Mouse (Mus musculus) kidney, postnatal 0 days (tissue): ENCODE results near the gene Aurka. TPM values are rescaled to one million over a fixed set of nuclear protein-coding genes. Genes with fewer than 3 reads are reported as not detected.

Experiments
- ATAC-seq: fragments of 200-750 bp; cut with Nextera tagmentation; replicated peaks from 2 replicates; pipeline ENCODE4 v1.8.0; 2017; ENCODE audit warnings: low read depth, moderate number of reproducible peaks, moderate TSS enrichment, moderate library complexity; ENCODE audit not compliant: low FRiP score
- DNase-seq: peaks from one replicate; pipeline ENCODE4 v3.0.0-alpha.2; 2016; ENCODE audit warnings: low spot score
- H3K27ac ChIP-seq: fragments of 300-500 bp; sonication (generic); 2 replicates; pipeline ENCODE4 v1.5.1; 2014; ENCODE audit warnings: mild to moderate bottlenecking
- H3K27me3 ChIP-seq: fragments of 300-500 bp; sonication (generic); 2 replicates; pipeline ENCODE4 v1.6.1; 2014; ENCODE audit warnings: low read length, mixed read lengths; ENCODE audit not compliant: insufficient read depth
- H3K36me3 ChIP-seq: fragments of 300-500 bp; sonication (generic); 2 replicates; pipeline ENCODE4 v1.6.1; 2014; ENCODE audit warnings: low read length, mixed read lengths; ENCODE audit not compliant: insufficient read depth
- H3K4me1 ChIP-seq: fragments of 300-500 bp; sonication (generic); replicated peaks from 2 replicates; pipeline ENCODE4 v1.6.1; 2014; ENCODE audit warnings: antibody characterized with exemption, low read length, mixed read lengths; ENCODE audit not compliant: insufficient read depth
- H3K4me2 ChIP-seq: fragments of 300-500 bp; sonication (generic); 2 replicates; pipeline ENCODE4 v1.6.1; 2014; ENCODE audit warnings: mild to moderate bottlenecking, low read length, moderate library complexity, mixed read lengths
- H3K4me3 ChIP-seq: fragments of 300-500 bp; sonication (generic); replicated peaks from 2 replicates; pipeline ENCODE4 v1.5.1; 2014; ENCODE audit warnings: low read depth, low read length
- H3K9ac ChIP-seq: fragments of 300-500 bp; sonication (generic); 2 replicates; pipeline ENCODE4 v1.6.1; 2014; ENCODE audit warnings: low read depth, low read length
- H3K9me3 ChIP-seq: fragments of 300-500 bp; sonication (generic); replicated peaks from 2 replicates; pipeline ENCODE4 v1.6.1; 2016; ENCODE audit warnings: low read length, inconsistent platforms, mixed read lengths
- CTCF ChIP-seq: IDR thresholded peaks from 2 replicates; pipeline ENCODE4 v1.5.1; 2016; ENCODE audit warnings: antibody characterized with exemption, low read depth, mild to moderate bottlenecking, moderate library complexity
- WGBS: fragments of 180-500 bp; shearing (Covaris S2); extraction: QIAGEN DNeasy Blood & Tissue Kit; methylation state at CpG from one replicate; pipeline ENCODE4 v1.1.7; 2014; 5-methylcytosine and 5-hydroxymethylcytosine counted together
- polyA plus RNA-seq: library from polyadenylated mRNA; unstranded; fragments of >200 nt; fragmentation: Nextera tagmentation; extraction: Ambion mirVana; gene quantifications from 2 replicates; pipeline ENCODE4 v1.2.1, GENCODE M21; 2015

Aurka gene
- 40.0 and 46.3 TPM in 2 replicates for polyA plus RNA-seq

DNA sequence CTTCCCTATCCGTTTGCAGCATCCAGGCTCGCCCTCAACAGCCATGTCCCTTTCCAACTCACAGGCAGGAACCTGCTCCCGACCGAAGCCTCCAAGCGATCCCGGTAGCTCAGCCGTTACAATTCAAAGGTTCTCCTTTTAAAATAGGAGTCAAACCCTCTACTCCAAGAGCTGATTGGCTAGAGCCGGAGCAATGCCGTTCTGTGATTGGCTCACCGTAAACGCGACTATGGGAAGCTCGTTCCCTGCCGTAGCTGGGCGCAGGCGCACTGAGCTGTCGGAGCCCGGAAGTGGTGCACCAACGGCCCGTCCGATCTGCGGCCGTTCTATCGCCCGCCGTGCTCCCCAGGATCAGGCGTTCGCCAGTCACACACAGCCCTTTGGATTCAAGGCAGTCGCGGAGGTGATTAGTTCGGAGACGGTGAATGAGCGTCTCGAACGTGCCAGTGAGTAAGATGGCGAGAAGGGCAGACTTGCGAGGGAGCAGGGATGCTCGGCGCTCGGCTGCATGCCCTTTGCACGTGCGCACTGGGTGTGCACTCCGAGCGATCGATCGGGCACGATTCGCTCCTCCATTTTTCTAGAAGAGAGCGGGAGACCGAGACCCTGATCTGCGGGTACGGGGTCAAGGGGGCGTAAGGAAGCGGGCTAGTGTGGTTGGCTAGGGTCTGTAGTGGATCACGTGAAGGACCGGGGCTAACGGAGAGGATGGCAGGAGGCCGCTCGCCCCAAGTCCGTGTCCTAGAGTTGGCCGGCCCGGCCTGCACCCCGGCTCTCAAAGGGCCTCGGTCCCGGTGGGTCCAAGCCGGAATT lies at the start of gene Aurka, which contains the start of gene Cstf1:
TSS of gene Aurka (minus strand) at position 125 of the 813 bp plus-strand sequence.
TSS of gene Cstf1 (plus strand) at position 271 of the 813 bp plus-strand sequence.
- ATAC-seq = peak; percentile 98
- DNase-seq = peak; percentile 98
- peak within 1 kb of the TSS; percentile 92 for H3K4me2 ChIP-seq
- H3K27me3 ChIP-seq = no peaks in the 10 kb centered on the region
- H3K4me1 ChIP-seq = peaks cover 9% of the 10 kb centered on the region; the same call in 1 of the 2 replicates
- WGBS = under 1% methylated on average over 66 of the region's 66 CpGs
- H3K9me3 ChIP-seq = no peaks in the 10 kb centered on the region
- H3K27ac ChIP-seq = peak within 1 kb of the TSS; percentile 84
- H3K4me3 ChIP-seq = peak within 1 kb of the TSS; percentile 99
- TF ChIP-seq CTCF = no peak
- H3K9ac ChIP-seq = peak within 1 kb of the TSS; percentile 91
- H3K36me3 ChIP-seq = peaks cover 27% of the 10 kb centered on the region

DNA sequence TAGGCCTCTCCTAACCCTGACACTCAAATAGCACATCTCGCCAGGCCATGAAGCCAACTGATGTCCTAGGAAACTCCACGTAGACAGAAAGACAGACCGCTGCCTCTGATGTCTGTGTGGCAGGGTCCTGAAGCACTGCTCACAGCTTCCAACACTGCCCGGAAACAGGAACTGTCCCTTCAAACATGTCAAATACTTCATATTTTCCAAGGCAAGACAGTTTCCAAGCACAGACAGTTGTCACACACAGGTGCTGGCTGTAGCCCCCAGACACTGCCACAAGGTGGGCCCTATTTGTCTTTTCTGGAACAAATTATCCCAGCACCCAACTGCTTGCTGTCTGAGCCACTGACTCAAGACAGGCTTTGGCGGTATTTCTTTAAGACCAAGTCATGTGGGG lies 47.9 kb upstream of the Aurka start:
- Histone ChIP-seq H3K9ac (no peak overlapping the region), H3K4me1 (peaks cover 2% of the 10 kb centered on the region), H3K27me3 (no peaks in the 10 kb centered on the region), H3K36me3 (no peaks in the 10 kb centered on the region), H3K27ac (no peak overlapping the region), H3K4me2 (no peak overlapping the region), H3K9me3 (no peaks in the 10 kb centered on the region), H3K4me3 (no peak overlapping the region)
- ATAC-seq (no peak), DNase-seq (no peak)
- 86% methylated on average over 5 of the region's 5 CpGs for WGBS
- TF ChIP-seq CTCF = no peak

GRCm38 (mm10) chr2:172416876-172417275 lies 46.5 kb upstream of the Aurka start:
- Histone ChIP-seq H3K27me3 (no peaks in the 10 kb centered on the region), H3K4me1 (peaks cover 7% of the 10 kb centered on the region), H3K27ac (no peak overlapping the region), H3K36me3 (no peaks in the 10 kb centered on the region), H3K9ac (no peak overlapping the region), H3K4me3 (no peak overlapping the region), H3K9me3 (no peaks in the 10 kb centered on the region), H3K4me2 (no peak overlapping the region)
- TF ChIP-seq CTCF = no peak
- DNase-seq (no peak), ATAC-seq (no peak)
- WGBS = 76% methylated on average over 5 of the region's 5 CpGs

- H3K27me3 ChIP-seq = no peaks in the 10 kb centered on the region
- DNase-seq = no peak
- WGBS = 72% methylated on average over 12 of the region's 12 CpGs
- no peak overlapping the region for H3K9ac ChIP-seq
- H3K27ac ChIP-seq = no peak overlapping the region
- no peak overlapping the region for H3K4me3 ChIP-seq
- TF ChIP-seq CTCF = no peak
- H3K4me2 ChIP-seq = no peak overlapping the region
- H3K36me3 ChIP-seq = no peaks in the 10 kb centered on the region
- H3K4me1 ChIP-seq = peaks cover 7% of the 10 kb centered on the region
- no peak for ATAC-seq
- H3K9me3 ChIP-seq = no peaks in the 10 kb centered on the region
These were observed 45.9 kb upstream of the Aurka start for GRCm38 (mm10) chr2:172416218-172416617.

GRCm38 (mm10) chr2:172413894-172414293 lies 43.6 kb upstream of the Aurka start:
- Histone ChIP-seq H3K27ac (peak overlapping the region; percentile 55; the same call in 1 of the 2 replicates), H3K4me1 (peaks cover 7% of the 10 kb centered on the region), H3K27me3 (no peaks in the 10 kb centered on the region), H3K9ac (no peak overlapping the region), H3K36me3 (no peaks in the 10 kb centered on the region), H3K4me3 (no peak overlapping the region), H3K9me3 (no peaks in the 10 kb centered on the region), H3K4me2 (no peak overlapping the region)
- DNase-seq (no peak), ATAC-seq (no peak)
- no peak for TF ChIP-seq CTCF
- WGBS = 61% methylated on average over 5 of the region's 5 CpGs

- DNase-seq (peak; percentile 88), ATAC-seq (peak; percentile 40)
- peaks cover 7% of the 10 kb centered on the region for H3K4me1 ChIP-seq
- no peak overlapping the region for H3K4me3 ChIP-seq
- H3K9ac ChIP-seq = no peak overlapping the region
- peak overlapping the region; percentile 55; the same call in 1 of the 2 replicates for H3K27ac ChIP-seq
- no peaks in the 10 kb centered on the region for H3K9me3 ChIP-seq
- no peak for TF ChIP-seq CTCF
- no peak overlapping the region for H3K4me2 ChIP-seq
- H3K36me3 ChIP-seq = no peaks in the 10 kb centered on the region
- no peaks in the 10 kb centered on the region for H3K27me3 ChIP-seq
- 12% methylated on average over 4 of the region's 4 CpGs for WGBS
These were observed 42.9 kb upstream of the Aurka start for GRCm38 (mm10) chr2:172413273-172413672.
